Mouse (Mus musculus) ES-Bruce4 (cell line): ENCODE results near the gene Disc1.

ENCODE experiments used
- CTCF ChIP-seq: IDR thresholded peaks from one replicate; pipeline ENCODE4 v1.8.1; 2011; ENCODE audit warnings: low read depth, low read length
- EP300 ChIP-seq: IDR thresholded peaks from 2 replicates; pipeline ENCODE4 v1.6.1; 2011; ENCODE audit warnings: low read depth, low read length; ENCODE audit not compliant: insufficient read depth
- POLR2A ChIP-seq: IDR thresholded peaks from one replicate; pipeline ENCODE4 v1.8.1; 2011; ENCODE audit warnings: low read length; ENCODE audit not compliant: insufficient read depth

GRCm38 (mm10) chr8:125279156-125279555 is 225.2 kb downstream of the Disc1 start:
- TF ChIP-seq POLR2A, result no peak
- no peak for TF ChIP-seq CTCF
- no peak for TF ChIP-seq EP300
